Mouse (Mus musculus): ENCODE data around the gene Rhebl1.

Rhebl1 gene

GRCm38 (mm10) chr15:98871916-98872888 is 22.1 kb downstream of the Rhebl1 start:
- DNase-seq (ENCODE audit: low spot score in 2 of 2) = peak; percentile 78 to 92

GRCm38 (mm10) chr15:98871070-98871915 is 23.0 kb downstream of the Rhebl1 start, which contains the start of gene Kmt2d:
Gene Kmt2d (minus strand): TSS chr15:98871204.
- DNase-seq (ENCODE audit: low spot score in 2 of 2) = no peak

GRCm38 (mm10) chr15:98870179-98871069 is 23.9 kb downstream of the Rhebl1 start:
- DNase-seq (ENCODE audit: low spot score in 2 of 2) = peak in 1 of 2 experiments; percentile 55

GRCm38 (mm10) chr15:98869342-98870178 is 24.8 kb downstream of the Rhebl1 start:
- DNase-seq (ENCODE audit: low spot score in 2 of 2) = no peak

GRCm38 (mm10) chr15:98868346-98869063 is 25.8 kb downstream of the Rhebl1 start:
- no peak for DNase-seq (ENCODE audit: low spot score in 2 of 2)

- no peak for DNase-seq (ENCODE audit: low spot score in 2 of 2)
Measured at GRCm38 (mm10) chr15:98867321-98867720, 27.0 kb downstream of the Rhebl1 start.

GRCm38 (mm10) chr15:98866501-98866900 is 27.8 kb downstream of the Rhebl1 start:
- no peak for DNase-seq (ENCODE audit: low spot score in 2 of 2)

GRCm38 (mm10) chr15:98865771-98866170 is 28.6 kb downstream of the Rhebl1 start:
- no peak for DNase-seq (ENCODE audit: low spot score in 2 of 2)

GRCm38 (mm10) chr15:98864951-98865350 is 29.4 kb downstream of the Rhebl1 start:
- DNase-seq (ENCODE audit: low spot score in 2 of 2) = no peak

- no peak for DNase-seq (ENCODE audit: low spot score in 2 of 2)
Measured at GRCm38 (mm10) chr15:98863451-98863958, 30.8 kb downstream of the Rhebl1 start.

GRCm38 (mm10) chr15:98861701-98862410 is 32.5 kb downstream of the Rhebl1 start:
- no peak for DNase-seq (ENCODE audit: low spot score in 2 of 2)

GRCm38 (mm10) chr15:98860921-98861320 is 33.4 kb downstream of the Rhebl1 start:
- DNase-seq (ENCODE audit: low spot score in 2 of 2) = no peak

GRCm38 (mm10) chr15:98859319-98860043 is 34.9 kb downstream of the Rhebl1 start:
- DNase-seq (ENCODE audit: low spot score in 2 of 2) = no peak

- no peak for DNase-seq (ENCODE audit: low spot score in 2 of 2)
Measured at GRCm38 (mm10) chr15:98854214-98854613, 40.1 kb downstream of the Rhebl1 start.

GRCm38 (mm10) chr15:98853161-98853937 is 41.0 kb downstream of the Rhebl1 start:
- DNase-seq (ENCODE audit: low spot score in 2 of 2) = no peak

GRCm38 (mm10) chr15:98852733-98853132 is 41.6 kb downstream of the Rhebl1 start:
- DNase-seq (ENCODE audit: low spot score in 2 of 2) = no peak

GRCm38 (mm10) chr15:98852071-98852470 is 42.3 kb downstream of the Rhebl1 start:
- no peak for DNase-seq (ENCODE audit: low spot score in 2 of 2)

Data from cerebellum, postnatal 4 days (tissue).